Mouse (Mus musculus) frontal cortex, adult (tissue): ENCODE results near the gene Tsen54.

Experiments
- ATAC-seq: cut with Nextera tagmentation; 2 replicates; pipeline ENCODE4 v1.9.2; 2017; ENCODE audit warnings: mild to moderate bottlenecking, moderate library complexity, mixed read lengths; ENCODE audit not compliant: low TSS enrichment

Tsen54 gene

GRCm38 (mm10) chr11:115814605-115815450 is at the start of gene Tsen54:
Gene Tsen54 (plus strand): TSS chr11:115814724.
- ATAC-seq, result peak; percentile 53

GRCm38 (mm10) chr11:115765103-115765606 is 49.4 kb upstream of the Tsen54 start, which contains the start of gene Tmem94:
Gene Tmem94 (plus strand): TSS chr11:115765433.
- ATAC-seq, result peak; percentile 97

GRCm38 (mm10) chr11:115765607-115766141 is 48.9 kb upstream of the Tsen54 start:
- peak; percentile 80 for ATAC-seq

- ATAC-seq, result 0 out of 2 replicates have a peak, but pooled peaks have one; percentile 6
These were observed 48.1 kb upstream of the Tsen54 start for GRCm38 (mm10) chr11:115766356-115766943.

DNA sequence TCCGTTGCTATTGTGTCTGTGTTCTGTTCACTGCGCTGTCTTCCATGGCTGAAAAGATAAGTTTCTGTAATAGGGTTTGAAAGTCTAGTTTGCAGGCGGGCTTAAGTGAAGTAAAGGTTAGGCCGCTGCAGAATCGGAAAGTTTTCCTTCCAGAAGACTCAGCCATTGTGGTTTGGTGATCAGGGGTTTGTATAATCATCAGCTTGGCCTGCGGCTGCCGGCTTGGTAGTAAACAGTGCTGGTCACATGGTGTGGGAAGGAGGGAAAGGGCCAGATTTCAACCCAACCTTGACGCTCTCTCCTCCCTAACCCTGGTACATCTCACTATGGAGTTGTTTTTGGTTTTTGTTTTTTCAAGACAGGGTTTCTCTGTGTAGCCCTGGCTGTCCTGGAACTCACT is 47.5 kb upstream of the Tsen54 start:
- ATAC-seq, result no peak

DNA sequence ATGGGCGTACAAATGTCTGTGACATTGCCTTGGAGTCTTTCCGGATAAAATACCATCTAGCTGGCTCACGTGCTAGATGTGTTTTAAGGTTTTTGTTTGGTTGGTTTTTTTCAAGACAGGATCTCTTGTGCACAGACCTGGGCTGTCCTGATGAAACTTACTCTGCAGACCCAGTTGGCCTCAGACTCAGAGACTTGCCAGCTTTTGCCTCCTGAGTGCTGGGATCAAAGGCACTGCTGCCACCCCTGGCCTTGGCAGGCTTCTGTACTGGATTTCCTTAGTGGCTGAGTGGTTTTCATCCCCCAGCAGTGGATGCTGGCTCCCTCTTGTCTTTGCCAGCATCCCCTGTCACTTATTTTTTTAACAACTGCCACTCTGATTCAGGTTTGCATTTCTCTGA is 45.6 kb upstream of the Tsen54 start:
- no peak for ATAC-seq

- ATAC-seq, result no peak
These were observed 39.9 kb upstream of the Tsen54 start for GRCm38 (mm10) chr11:115774653-115775052.

DNA sequence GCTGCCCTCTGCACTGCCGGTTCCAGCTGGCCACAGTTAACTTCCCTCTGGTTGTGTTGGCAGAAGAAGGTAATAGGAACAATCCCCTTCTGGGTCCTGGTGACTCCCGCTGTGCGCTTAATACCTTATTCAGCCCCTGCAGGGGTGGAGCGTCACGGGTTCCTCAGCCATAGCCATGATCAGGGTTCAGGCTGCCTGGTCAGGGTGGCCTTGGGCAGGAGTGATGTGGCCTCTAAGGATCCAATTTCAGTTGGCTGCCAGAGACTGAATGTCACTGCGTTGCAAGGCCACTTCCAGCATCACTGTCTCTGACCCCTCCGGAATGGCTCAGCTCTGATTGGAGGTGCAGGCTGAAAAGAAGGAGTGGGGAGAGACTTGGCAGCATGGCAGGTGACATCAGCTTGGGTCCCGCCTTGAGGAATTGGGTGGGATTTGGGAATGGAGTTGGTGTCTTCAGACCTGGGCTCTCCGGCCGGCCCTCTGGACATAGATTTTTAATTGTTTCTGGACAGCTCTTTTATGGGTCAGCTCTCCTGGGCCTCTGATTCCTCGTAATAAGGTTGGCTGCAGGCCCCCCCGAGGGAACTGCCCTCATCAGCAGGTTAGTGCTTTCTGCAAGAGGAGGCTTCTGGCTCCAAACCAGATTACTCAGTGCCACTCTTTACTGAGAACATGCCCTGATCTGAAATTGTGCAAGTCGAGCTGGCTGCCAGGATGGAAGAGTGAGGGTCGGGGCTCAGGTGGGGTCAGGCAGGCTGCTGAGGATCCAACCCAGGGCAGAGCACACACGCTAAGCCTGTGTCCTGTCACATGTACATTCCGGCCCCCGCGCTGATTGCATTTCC is 38.5 kb upstream of the Tsen54 start:
- ATAC-seq, result no peak

DNA sequence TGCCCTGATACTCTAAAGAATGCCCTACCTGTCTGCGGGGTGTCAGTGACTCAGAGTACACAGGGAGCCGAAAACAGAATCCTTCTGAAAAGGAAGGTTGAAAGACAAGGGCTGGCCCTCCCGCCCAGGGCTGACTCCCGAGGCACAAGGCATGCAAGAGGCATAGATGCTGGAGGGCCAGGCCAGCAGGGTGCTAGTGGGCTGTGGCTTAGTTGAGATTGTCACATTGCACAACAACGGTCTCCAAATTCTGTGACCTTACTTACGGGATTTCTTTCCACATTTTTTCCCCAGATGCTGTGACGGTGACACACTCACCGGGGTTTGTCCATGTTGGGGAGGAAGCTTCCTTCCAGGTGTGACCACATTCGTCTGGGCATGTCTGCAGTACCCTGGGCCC is 37.6 kb upstream of the Tsen54 start:
- ATAC-seq, result no peak

GRCm38 (mm10) chr11:115777487-115778335 is 36.8 kb upstream of the Tsen54 start:
- no peak for ATAC-seq

DNA sequence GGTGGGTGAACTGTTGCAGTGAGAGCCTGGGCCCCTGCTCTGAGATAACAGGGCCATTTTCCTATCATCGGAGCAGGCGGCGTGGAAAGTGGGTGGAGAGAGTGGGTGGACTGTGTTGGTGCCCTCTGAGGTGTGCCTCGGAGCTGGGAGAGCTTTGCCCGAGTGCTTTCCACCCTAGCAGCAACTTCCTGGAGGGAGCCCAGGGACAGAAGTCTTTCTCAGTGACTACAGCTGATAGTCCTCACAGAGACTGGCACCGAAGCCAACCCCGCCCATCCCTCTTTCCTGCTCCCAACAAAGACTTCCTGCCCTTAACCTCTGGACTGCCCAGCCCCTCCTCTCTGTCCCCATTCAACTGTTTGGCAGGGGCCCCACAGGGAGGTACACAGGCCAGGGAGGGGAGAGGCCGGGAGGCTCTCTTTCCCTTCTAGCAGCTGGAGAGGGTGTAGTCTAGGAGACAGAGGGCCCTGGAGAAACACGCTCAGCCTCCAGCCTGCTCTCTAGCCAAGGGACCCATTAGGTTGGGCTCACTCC is 35.4 kb upstream of the Tsen54 start:
- ATAC-seq, result peak; percentile 32

DNA sequence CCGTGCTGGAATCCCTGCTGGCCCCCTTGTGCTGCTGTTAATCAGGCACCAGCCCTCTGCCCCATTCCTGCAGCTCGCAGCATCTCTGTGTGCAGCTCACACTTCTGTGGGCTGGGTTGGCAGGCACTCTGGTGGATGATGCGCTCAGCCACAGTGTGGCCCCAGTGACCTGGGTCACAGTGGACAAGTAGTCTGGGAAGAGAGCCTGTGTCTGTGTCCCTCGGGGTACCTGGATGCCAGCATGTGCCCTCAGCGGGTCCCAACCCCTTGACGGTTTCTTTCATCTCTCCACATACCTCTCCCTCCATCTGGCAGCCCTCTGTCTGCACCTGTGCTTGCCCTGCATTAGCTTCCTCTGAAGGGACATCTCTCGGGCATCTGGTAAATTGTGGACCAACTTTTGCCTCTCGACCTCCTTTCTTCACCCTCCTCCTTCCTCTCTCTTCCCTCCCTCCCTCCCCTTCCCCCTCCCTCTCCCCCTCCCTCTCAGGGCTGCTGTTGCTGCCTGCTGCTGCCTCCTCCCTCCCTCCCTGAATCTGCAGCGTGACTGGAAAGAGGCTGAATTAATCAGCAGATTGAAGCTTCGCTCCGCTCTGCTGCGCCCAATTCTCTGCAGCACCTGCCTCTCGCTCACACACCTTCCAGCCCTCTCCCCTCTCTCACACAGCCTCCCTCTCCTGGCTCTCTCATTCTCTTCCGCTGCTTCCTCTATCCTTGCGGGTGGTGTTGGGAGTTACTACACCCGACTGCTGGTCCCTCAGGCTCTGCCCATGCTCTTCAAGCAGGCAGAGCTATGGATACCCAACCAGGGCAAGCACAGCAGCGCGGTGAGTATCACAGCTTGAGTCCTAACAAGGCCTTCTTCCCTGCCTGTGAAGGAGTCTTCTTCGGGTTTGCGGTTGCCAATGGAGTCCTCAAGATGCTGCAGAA is 34.1 kb upstream of the Tsen54 start:
- peak; percentile 66 for ATAC-seq

DNA sequence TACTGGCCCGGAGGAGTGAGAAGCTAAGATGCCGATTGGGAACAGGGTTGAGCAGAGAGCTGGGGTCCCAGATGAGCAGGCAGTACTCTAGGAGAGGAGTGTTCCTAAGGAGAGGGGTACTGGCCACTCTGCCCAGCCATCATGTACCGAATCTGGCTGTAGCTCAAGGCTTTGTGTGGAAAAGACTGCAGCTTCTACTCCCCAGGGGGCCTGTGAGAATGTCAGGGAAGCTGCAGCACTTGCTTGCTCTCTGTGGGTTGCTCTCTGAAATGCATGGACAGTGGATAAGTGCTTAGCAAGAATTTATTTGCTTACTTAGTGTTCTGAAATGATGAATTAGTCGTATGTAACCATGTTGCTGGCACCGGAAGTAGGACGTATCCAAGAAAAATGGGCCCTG is 28.1 kb upstream of the Tsen54 start:
- no peak for ATAC-seq

GRCm38 (mm10) chr11:115789787-115790186 is 24.7 kb upstream of the Tsen54 start:
- ATAC-seq, result no peak

DNA sequence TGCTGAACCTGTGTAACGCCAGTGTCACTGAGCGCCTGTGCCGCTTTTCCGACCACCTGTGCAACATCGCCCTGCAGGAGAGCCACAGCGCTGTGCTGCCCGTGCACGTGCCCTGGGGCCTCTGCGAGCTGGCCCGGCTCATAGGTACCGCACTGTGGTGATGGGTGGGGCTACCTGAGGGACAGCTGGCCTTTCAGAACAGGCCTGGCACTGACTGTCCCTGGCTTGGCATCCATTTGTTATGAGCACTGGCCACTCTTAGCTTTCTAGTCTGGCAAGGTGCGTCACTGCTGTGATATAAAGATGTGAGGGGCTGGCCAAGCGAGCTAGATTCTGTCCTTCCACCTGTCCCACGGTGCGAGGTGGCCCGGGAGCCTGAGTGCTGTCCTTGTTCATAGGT is 22.6 kb upstream of the Tsen54 start:
- ATAC-seq, result no peak

DNA sequence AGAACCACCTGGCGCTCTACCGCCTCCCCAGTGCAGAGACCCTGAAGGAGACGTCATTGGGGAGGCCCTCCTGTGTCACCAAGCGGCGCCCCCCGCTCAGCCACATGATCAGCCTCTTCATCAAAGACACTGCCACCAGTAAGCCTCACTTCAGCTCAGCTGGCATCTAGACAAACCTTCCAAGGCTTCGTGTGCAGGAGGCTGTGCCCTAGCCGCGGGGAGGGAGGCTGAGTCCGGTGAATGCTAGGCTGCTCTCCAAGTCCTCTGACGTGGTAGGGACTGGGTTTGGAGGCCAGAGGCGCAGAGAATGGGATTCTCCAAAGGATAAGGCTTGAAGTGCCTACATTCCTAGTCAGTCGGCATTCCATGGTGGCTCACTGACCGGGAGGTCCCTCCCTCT is 22.2 kb upstream of the Tsen54 start:
- no peak for ATAC-seq

DNA sequence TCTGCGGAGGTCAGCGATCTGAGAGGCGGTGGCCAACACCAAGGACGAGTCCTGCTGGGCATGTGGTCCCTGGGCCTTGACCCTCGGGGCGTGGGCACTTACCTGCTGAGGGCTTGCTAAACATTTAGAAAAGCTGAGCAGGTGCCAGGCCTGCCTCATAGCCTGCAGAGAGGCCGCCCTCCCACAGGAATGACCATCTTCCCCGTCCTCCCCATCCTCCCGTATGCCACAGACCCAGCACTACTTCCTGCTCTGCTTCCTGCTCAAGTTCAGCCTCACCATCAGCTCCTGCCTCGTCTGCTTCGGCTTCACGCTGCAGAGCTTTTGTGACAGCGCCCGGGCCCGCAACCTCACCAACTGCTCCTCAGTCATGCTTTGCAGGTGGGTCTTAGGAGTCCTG is 17.6 kb upstream of the Tsen54 start:
- ATAC-seq, result no peak

DNA sequence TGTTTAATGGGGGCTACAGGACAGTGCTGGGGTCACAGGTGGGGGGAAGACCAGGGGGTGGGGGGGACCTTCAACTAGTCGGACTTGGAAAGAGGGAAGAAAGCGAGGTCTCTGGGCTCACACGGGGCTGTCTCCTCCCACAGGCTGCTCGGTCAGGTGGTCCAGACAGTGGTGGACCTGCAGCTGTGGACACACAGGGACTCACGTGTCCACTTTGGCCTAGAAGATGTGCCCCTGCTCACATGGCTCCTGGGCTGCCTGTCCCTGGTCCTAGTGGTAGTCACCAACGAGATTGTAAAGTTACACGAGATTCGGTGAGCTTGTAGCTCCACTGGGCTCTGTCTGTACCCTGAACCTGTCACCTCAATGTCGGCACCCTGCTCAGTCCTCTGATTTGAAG is 16.9 kb upstream of the Tsen54 start:
- ATAC-seq, result no peak

GRCm38 (mm10) chr11:115800981-115801380 is 13.5 kb upstream of the Tsen54 start:
- ATAC-seq, result no peak
